Mouse (Mus musculus): ENCODE results near the gene Uqcc1.

DNA sequence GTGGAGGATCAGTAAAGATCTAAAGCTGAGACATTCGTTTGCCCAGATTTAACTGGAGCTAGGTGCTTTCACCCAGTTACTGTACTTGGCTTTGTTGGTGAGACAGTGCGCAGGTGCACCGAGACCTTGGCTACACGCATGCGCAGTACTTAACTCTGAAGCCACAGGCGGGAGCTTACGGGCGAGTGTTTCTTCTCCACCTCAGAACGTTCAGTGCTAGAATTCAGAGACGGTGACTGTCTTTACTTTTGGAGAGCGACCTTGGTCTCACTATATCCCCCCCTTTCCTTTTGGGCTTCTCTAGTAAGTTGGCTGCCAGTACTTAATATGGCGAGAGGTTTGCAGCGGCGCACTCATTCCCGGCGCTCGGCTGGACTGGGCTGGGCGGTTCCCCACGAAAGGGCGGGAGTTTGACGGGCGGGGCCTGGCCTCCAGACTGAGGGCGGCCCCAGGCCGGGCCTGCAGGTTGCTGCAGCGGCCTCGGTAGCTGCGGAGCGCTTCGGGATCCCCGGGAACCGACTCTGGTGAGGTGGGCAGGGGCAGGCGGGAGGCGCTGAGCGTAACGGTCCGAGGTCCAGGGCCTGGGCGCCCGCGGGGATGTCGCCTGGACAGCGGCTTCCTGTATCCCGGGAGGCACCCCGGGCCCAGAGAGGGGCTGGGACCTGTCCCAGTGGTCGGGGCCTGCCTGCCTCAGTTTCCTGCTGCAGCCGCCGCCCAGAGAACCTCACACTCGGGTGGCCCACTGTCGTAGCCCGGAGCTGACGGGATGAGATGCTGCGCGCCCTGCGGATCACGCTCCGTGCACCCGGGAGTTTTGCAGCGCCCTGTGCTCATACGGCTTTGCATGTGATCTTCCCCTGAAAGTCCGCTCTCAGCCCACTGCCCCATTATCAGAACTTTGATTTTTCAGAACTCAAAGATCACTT is 26.3 kb upstream of the Uqcc1 start, which contains the start of gene Cep250:
- TF ChIP-seq POLR2A (IDR thresholded peaks at IDR 0.05; ENCODE audit: insufficient read depth, low read depth, low read length) (peak; percentile 81), CTCF (IDR thresholded peaks at IDR 0.05; ENCODE audit: insufficient read depth, low read depth, low read length) (0 out of 2 replicates have a peak, but pooled peaks have one; percentile 17)
